Mouse (Mus musculus) myocyte (in vitro differentiated cells): ENCODE results near the gene Tnnc1. TPM values are rescaled to one million over a fixed set of nuclear protein-coding genes. Genes with fewer than 3 reads are reported as not detected.

Experiments
- H3K27me3 ChIP-seq: one replicate; pipeline ENCODE4 v1.6.1; 2011; ENCODE audit not compliant: control insufficient read depth, insufficient read depth, insufficient read length
- H3K36me3 ChIP-seq: one replicate; pipeline ENCODE4 v1.6.1; 2011; ENCODE audit not compliant: control insufficient read depth, insufficient read depth
- H3K4me2 ChIP-seq: one replicate; pipeline ENCODE4 v1.6.1; 2011; ENCODE audit warnings: low read depth, control low read depth
- H3K4me3 ChIP-seq: one replicate; pipeline ENCODE4 v1.5.1; 2011; ENCODE audit warnings: mild to moderate bottlenecking, control low read depth, moderate library complexity
- H3K79me2 ChIP-seq: one replicate; pipeline ENCODE4 v1.6.1; 2011; ENCODE audit not compliant: control insufficient read depth, insufficient read depth
- H3ac ChIP-seq: one replicate; pipeline ENCODE4 v1.6.1; 2011; ENCODE audit not compliant: control insufficient read depth, insufficient read length
- CEBPB ChIP-seq: IDR thresholded peaks from 2 replicates; pipeline ENCODE4 v1.6.1; 2011; ENCODE audit warnings: mild to moderate bottlenecking, moderate library complexity; ENCODE audit not compliant: poor library complexity, insufficient read depth, severe bottlenecking
- E2F4 ChIP-seq: IDR thresholded peaks from one replicate; pipeline ENCODE4 v1.6.1; 2011; ENCODE audit warnings: mild to moderate bottlenecking, control low read depth, moderate library complexity; ENCODE audit not compliant: insufficient read depth
- MAX ChIP-seq: IDR thresholded peaks from one replicate; pipeline ENCODE4 v1.6.1; 2011; ENCODE audit warnings: low read depth, mild to moderate bottlenecking, control low read depth
- MYOD1 ChIP-seq, 3 experiments: IDR thresholded peaks; one replicate each; pipeline ENCODE4 v1.6.1; 2011; ENCODE audit warnings: control low read depth in 2 of 3, low read depth in 2 of 3, mild to moderate bottlenecking in 2 of 3, moderate library complexity in 1 of 3; ENCODE audit not compliant: insufficient read length in 2 of 3, control insufficient read depth in 1 of 3
- MYOG ChIP-seq, 3 experiments: IDR thresholded peaks; one replicate each; pipeline ENCODE4 v1.6.1; 2011; ENCODE audit warnings: control low read depth in 2 of 3, low read depth in 2 of 3, mild to moderate bottlenecking in 2 of 3; ENCODE audit not compliant: insufficient read length in 2 of 3, control insufficient read depth in 1 of 3, insufficient read depth in 1 of 3
- POLR2A ChIP-seq: IDR thresholded peaks from one replicate; pipeline ENCODE4 v1.6.1; 2011; ENCODE audit warnings: low read depth, mild to moderate bottlenecking, control low read depth, moderate library complexity; ENCODE audit not compliant: insufficient read length
- POLR2AphosphoS2 ChIP-seq: IDR thresholded peaks from one replicate; pipeline ENCODE4 v1.6.1; 2011; ENCODE audit warnings: low read depth, control low read depth; ENCODE audit not compliant: insufficient read length
- REST ChIP-seq: IDR thresholded peaks from one replicate; pipeline ENCODE4 v1.6.1; 2011; ENCODE audit warnings: mild to moderate bottlenecking, control low read depth, moderate library complexity; ENCODE audit not compliant: insufficient read depth, insufficient read length
- SRF ChIP-seq: IDR thresholded peaks from one replicate; pipeline ENCODE4 v1.6.1; 2011; ENCODE audit warnings: low read depth; ENCODE audit not compliant: control insufficient read depth, insufficient read length
- TCF12 ChIP-seq: IDR thresholded peaks from one replicate; pipeline ENCODE4 v1.6.1; 2011; ENCODE audit warnings: mild to moderate bottlenecking, control low read depth; ENCODE audit not compliant: poor library complexity, insufficient read depth, severe bottlenecking
- TCF3 ChIP-seq: IDR thresholded peaks from one replicate; pipeline ENCODE4 v1.6.1; 2011; ENCODE audit warnings: low read depth, control low read depth; ENCODE audit not compliant: insufficient read length
- USF1 ChIP-seq: IDR thresholded peaks from one replicate; pipeline ENCODE4 v1.6.1; 2011; ENCODE audit warnings: low read depth, mild to moderate bottlenecking, control low read depth, moderate library complexity
- polyA plus RNA-seq: library from polyadenylated mRNA; unstranded; fragments of >200 nt; fragmentation: generic; extraction: Trizol; gene quantifications from one replicate; pipeline ENCODE4 v1.2.1, GENCODE M21; 2012; ENCODE audit warnings: missing spikeins

The Tnnc1 gene
- polyA plus RNA-seq, 1 experiment, result 7,028 TPM

DNA sequence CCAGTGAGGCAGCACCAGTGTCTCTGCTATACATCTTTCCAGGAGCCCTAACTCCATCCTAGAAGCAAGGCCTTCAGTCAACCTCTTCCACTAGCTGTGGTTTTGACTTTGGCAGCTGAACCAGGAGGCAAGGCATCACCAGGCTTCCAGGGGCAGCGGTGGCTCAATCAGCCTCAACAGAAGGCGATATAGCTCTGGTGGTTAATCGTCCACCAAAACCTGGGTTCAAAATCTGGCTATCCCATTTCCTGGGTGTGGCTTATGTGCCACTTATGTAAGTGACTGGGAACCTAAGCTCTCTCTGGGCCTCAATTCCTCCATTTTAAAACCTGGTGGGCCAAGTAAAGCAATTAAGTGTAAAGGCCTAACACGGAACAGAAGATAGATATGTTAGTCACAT, 3.3 kb upstream of the Tnnc1 start:
- Histone ChIP-seq H3K4me2 (peak overlapping the region; percentile 89), H3ac (peak overlapping the region; percentile 74), H3K79me2 (peaks cover 75% of the 10 kb centered on the region), H3K27me3 (no peaks in the 10 kb centered on the region), H3K4me3 (peak overlapping the region; percentile 100), H3K36me3 (peaks cover 45% of the 10 kb centered on the region)
- peak; percentile 11 for TF ChIP-seq POLR2AphosphoS2
- TF ChIP-seq SRF, result no peak

DNA sequence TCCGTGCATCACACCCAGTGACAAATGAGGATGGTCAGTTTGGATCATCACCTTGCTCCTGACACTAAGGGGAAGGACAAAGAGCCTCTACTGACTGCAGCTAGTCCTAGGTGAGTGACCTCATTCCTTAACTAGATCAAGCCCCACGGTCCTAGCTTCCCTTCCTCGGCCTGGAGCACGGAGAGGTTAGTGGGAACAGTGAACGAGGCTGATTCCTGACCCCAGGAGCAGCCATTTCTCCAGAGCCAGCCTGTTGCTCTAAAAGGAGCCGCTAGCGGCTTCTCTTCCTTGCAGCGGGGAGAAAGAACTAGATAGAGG, 2.9 kb upstream of the Tnnc1 start:
- H3K36me3 ChIP-seq, result peaks cover 46% of the 10 kb centered on the region
- no peaks in the 10 kb centered on the region for H3K27me3 ChIP-seq
- TF ChIP-seq TCF3, result no peak
- TF ChIP-seq CEBPB, result no peak
- no peak for TF ChIP-seq REST
- TF ChIP-seq MYOG (IDR thresholded peaks at IDR 0.05; ENCODE audit: control insufficient read depth in 1 of 3, insufficient read depth in 1 of 3, insufficient read length in 2 of 3, low read depth in 2 of 3), result no peak
- no peak for TF ChIP-seq USF1
- no peak for TF ChIP-seq POLR2A
- H3K4me2 ChIP-seq, result peak overlapping the region; percentile 89
- H3ac ChIP-seq, result peak overlapping the region; percentile 74
- H3K79me2 ChIP-seq, result peaks cover 73% of the 10 kb centered on the region
- peak overlapping the region; percentile 100 for H3K4me3 ChIP-seq

- Histone ChIP-seq H3K79me2 (peaks cover 70% of the 10 kb centered on the region), H3ac (peak overlapping the region; percentile 74), H3K4me3 (peak overlapping the region; percentile 100), H3K27me3 (no peaks in the 10 kb centered on the region), H3K36me3 (peaks cover 45% of the 10 kb centered on the region), H3K4me2 (peak overlapping the region; percentile 89)
- TF ChIP-seq MYOD1 (IDR thresholded peaks at IDR 0.05; ENCODE audit: control insufficient read depth in 1 of 3, insufficient read length in 2 of 3, low read depth in 2 of 3) (no peak), CEBPB (no peak), MAX (no peak), SRF (no peak), USF1 (no peak), REST (no peak), MYOG (IDR thresholded peaks at IDR 0.05; ENCODE audit: control insufficient read depth in 1 of 3, insufficient read depth in 1 of 3, insufficient read length in 2 of 3, low read depth in 2 of 3) (no peak), POLR2AphosphoS2 (peak; percentile 45), E2F4 (no peak), TCF12 (no peak), TCF3 (no peak), POLR2A (peak; percentile 26)
Observed at GRCm38 (mm10) chr14:31205562-31206467, 2.3 kb upstream of the Tnnc1 start.

DNA sequence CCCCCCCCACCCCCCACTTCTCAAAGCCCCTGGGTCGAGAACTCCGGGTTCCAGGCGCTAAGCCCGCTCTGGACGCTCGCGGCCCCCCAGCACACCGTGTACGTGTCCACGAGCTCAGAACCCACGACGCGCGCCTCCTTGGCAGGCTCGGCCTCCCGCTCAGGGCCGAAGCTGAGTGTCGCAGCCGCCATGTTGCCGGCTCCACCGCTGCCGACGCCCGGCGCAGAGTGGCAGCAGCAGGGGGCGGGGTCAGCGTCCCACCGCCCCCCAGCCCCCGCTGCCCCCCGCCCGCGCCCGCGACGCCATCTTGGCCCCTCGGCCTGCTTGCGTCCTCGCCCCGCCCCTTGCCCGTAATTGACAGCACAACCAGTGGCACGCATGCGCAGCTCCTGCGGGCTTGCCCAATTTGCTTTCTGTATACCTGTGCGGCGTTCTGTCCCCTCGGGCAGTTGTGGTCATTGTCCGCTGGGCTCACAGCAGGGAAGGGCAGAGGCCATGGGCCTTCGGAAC, 1.6 kb upstream of the Tnnc1 start:
- H3K79me2 ChIP-seq, result peaks cover 63% of the 10 kb centered on the region
- TF ChIP-seq TCF3 (peak; percentile 19), MYOD1 (IDR thresholded peaks at IDR 0.05; ENCODE audit: control insufficient read depth in 1 of 3, insufficient read length in 2 of 3, low read depth in 2 of 3) (peak in 1 of 3 experiments; percentile 31), MYOG (IDR thresholded peaks at IDR 0.05; ENCODE audit: control insufficient read depth in 1 of 3, insufficient read depth in 1 of 3, insufficient read length in 2 of 3, low read depth in 2 of 3) (peak in 1 of 3 experiments; percentile 17), SRF (peak; percentile 68), E2F4 (no peak), USF1 (no peak), REST (peak; percentile 47), TCF12 (no peak), POLR2A (peak; percentile 96), CEBPB (no peak), MAX (no peak), POLR2AphosphoS2 (peak; percentile 91)
- H3K4me2 ChIP-seq, result peak overlapping the region; percentile 100
- H3K27me3 ChIP-seq, result no peaks in the 10 kb centered on the region
- peak overlapping the region; percentile 74 for H3ac ChIP-seq
- H3K4me3 ChIP-seq, result peak overlapping the region; percentile 100
- peaks cover 42% of the 10 kb centered on the region for H3K36me3 ChIP-seq
